Mouse (Mus musculus) lung, embryonic 14.5 days (tissue): ENCODE measurements around the gene A030014E15Rik. TPM values are rescaled to one million over a fixed set of nuclear protein-coding genes. Genes with fewer than 3 reads are reported as not detected.
"Not testable (repeated sequence)": the region's sequence is repeated elsewhere in the genome, so short reads cannot be mapped to it uniquely, and the experiment has no call there.

Experiments used
- ATAC-seq: fragments of 200-750 bp; cut with Nextera tagmentation; 2 replicates; pipeline ENCODE4 v1.8.0; 2017; ENCODE audit warnings: mild to moderate bottlenecking, moderate TSS enrichment, moderate library complexity; ENCODE audit not compliant: insufficient read depth
- DNase-seq: peaks from one replicate; pipeline ENCODE4 v3.0.0-alpha.2; 2015
- H3K27ac ChIP-seq: fragments of 300-500 bp; sonication (generic); 2 replicates; pipeline ENCODE4 v1.5.1; 2014; ENCODE audit warnings: low read depth, mild to moderate bottlenecking, moderate library complexity
- H3K27me3 ChIP-seq: fragments of 300-500 bp; sonication (generic); 2 replicates; pipeline ENCODE4 v1.6.1; 2014; ENCODE audit warnings: low read length, control low read depth; ENCODE audit not compliant: insufficient read depth
- H3K36me3 ChIP-seq: fragments of 300-500 bp; sonication (generic); 2 replicates; pipeline ENCODE4 v1.6.1; 2014; ENCODE audit warnings: control low read depth; ENCODE audit not compliant: insufficient read depth
- H3K4me1 ChIP-seq: fragments of 300-500 bp; sonication (generic); 2 replicates; pipeline ENCODE4 v1.6.1; 2014; ENCODE audit warnings: antibody characterized with exemption, control low read depth; ENCODE audit not compliant: insufficient read depth
- H3K4me2 ChIP-seq: fragments of 300-500 bp; sonication (generic); 2 replicates; pipeline ENCODE4 v1.6.1; 2014; ENCODE audit warnings: mild to moderate bottlenecking
- H3K4me3 ChIP-seq: fragments of 300-500 bp; sonication (generic); 2 replicates; pipeline ENCODE4 v1.5.1; 2014; ENCODE audit warnings: low read depth, low read length
- H3K9ac ChIP-seq: fragments of 300-500 bp; sonication (generic); 2 replicates; pipeline ENCODE4 v1.6.1; 2014
- H3K9me3 ChIP-seq: fragments of 300-500 bp; sonication (generic); 2 replicates; pipeline ENCODE4 v1.6.1; 2016; ENCODE audit warnings: low read depth, low read length, control low read depth
- CTCF ChIP-seq: IDR thresholded peaks from 2 replicates; pipeline ENCODE4 v1.5.1; 2016; ENCODE audit warnings: antibody characterized with exemption, low read depth
- WGBS: fragments of 180-500 bp; shearing (Covaris S2); extraction: QIAGEN DNeasy Blood & Tissue Kit; methylation state at CpG from one replicate; pipeline ENCODE4 v1.1.7; 2014; 5-methylcytosine and 5-hydroxymethylcytosine counted together
- polyA plus RNA-seq: library from polyadenylated mRNA; unstranded; fragments of >200 nt; fragmentation: Nextera tagmentation; extraction: Ambion mirVana; gene quantifications from 2 replicates; pipeline ENCODE4 v1.2.1, GENCODE M21; 2014

A030014E15Rik gene
- polyA plus RNA-seq, 1 experiment from 2014 or later = not detected

GRCm38 (mm10) chr1:82931326-82931725, 6.6 kb downstream of the A030014E15Rik start, which contains the start of gene Gm6217:
Gene Gm6217 (minus strand): TSS chr1:82931399.
- H3K9ac ChIP-seq, H3K4me2 ChIP-seq, ATAC-seq, DNase-seq, H3K4me1 ChIP-seq, H3K4me3 ChIP-seq, H3K27me3 ChIP-seq, H3K9me3 ChIP-seq, H3K36me3 ChIP-seq, H3K27ac ChIP-seq: not testable (repeated sequence)
- WGBS = no CpG with 5 or more reads among the region's 6 CpGs

DNA sequence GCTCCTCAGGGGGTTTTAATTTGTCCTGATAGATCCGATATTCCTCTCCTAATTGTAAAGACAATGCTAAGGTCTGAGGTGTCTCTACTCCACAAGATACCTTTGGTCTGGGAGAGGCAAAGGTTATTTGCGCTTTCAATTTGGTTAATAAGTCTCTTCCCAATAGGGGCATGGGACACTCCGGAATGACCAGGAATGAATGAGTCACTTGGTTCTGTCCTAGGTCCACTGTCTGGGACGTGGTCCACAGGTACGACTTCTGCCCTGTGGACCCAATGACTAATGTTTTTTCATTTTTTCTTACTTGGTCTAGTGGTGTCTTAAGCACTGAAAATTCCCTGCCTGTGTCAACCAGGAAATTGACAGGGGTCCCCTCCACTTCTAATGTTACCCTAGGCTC, 13.9 kb downstream of the A030014E15Rik start:
- WGBS = 92% methylated on average over 5 of the region's 5 CpGs
- Histone ChIP-seq H3K4me3 (no peak overlapping the region), H3K27me3 (no peaks in the 10 kb centered on the region), H3K27ac (no peak overlapping the region), H3K36me3 (no peaks in the 10 kb centered on the region), H3K4me1 (no peaks in the 10 kb centered on the region), H3K9ac (no peak overlapping the region), H3K4me2 (no peak overlapping the region), H3K9me3 (0 out of 2 replicates have a peak, but pooled peaks cover 3% of the 10 kb centered on the region)
- ATAC-seq = no peak
- no peak for TF ChIP-seq CTCF
- no peak for DNase-seq

DNA sequence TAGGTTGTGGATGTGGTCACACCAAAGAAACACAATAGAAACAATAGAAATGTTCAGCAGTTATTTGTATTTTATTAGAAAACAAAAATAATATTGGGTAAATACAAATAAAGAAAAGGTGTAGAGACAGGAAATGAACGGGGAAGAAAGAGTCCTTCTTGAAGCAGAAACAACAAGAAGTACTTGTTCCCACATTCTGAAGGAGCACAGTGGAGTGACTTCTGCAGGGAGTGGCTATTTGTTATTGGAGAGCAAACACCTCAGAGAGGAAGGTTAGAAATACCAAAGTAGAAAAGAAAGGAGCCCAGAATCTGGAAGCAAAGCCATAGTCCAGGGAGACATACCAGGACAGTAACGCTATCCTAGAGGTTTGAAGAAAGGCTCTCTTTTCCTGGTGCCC, 17.8 kb downstream of the A030014E15Rik start:
- not testable (repeated sequence) for H3K9ac ChIP-seq, ATAC-seq, H3K9me3 ChIP-seq, H3K4me2 ChIP-seq, DNase-seq, H3K4me1 ChIP-seq, H3K27ac ChIP-seq, H3K36me3 ChIP-seq, H3K27me3 ChIP-seq, H3K4me3 ChIP-seq
- whole genome bisulfite sequencing = 70% methylated on average over 2 of the region's 2 CpGs

DNA sequence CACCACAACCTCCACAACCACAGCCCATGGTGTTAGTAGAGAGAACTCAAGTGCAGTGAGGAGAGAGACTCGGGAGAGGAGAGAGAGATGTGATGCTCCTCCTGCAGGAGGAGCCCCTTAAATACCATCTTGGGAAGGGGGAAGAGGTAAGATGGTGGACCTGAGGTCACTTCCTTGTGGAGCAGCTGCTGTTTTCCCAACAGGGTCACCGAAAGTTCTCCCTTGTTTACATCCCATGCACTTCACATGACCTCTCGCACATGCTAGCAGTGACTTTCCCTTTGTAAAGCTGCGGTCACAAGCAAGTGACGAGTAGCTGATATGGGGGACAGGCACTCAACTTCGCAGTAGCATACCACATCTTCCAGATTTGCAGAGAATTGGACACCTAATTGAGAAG, 18.6 kb downstream of the A030014E15Rik start, which contains the start of gene A030003K21Rik:
TSS of gene A030003K21Rik (minus strand) at position 94 of the 400 bp plus-strand sequence.
- H3K9me3 ChIP-seq, H3K9ac ChIP-seq, H3K27me3 ChIP-seq, ATAC-seq, H3K4me1 ChIP-seq, H3K36me3 ChIP-seq, DNase-seq, H3K27ac ChIP-seq, H3K4me3 ChIP-seq, H3K4me2 ChIP-seq: not testable (repeated sequence)
- no CpG with 5 or more reads among the region's 6 CpGs for WGBS

DNA sequence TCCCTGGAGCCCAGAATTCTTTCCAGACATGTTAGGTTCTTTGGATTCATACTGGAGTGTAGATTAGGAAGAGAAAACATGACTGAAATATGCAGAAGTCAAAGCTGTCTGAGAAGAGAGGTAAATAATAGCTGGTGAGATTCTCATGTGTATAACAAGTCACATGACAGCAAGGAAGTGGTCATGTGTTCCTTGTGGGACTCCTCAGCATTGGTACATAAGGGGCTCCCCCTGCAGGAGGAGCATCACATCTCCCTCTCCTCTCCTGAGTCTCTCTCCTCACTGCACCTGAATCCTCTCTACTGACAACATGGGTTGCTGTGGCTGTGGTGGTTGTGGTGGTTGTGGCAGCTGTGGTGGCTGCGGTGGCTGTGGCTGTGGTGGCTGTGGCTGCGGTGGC, 21.3 kb downstream of the A030014E15Rik start:
- H3K27ac ChIP-seq, H3K9me3 ChIP-seq, ATAC-seq, H3K4me2 ChIP-seq, H3K27me3 ChIP-seq, H3K4me3 ChIP-seq, H3K4me1 ChIP-seq, H3K36me3 ChIP-seq, H3K9ac ChIP-seq, DNase-seq: not testable (repeated sequence)
- WGBS = 95% methylated on average over 2 of the region's 2 CpGs

- ATAC-seq = no peak
Measured at GRCm38 (mm10) chr1:82948601-82949000, 23.9 kb downstream of the A030014E15Rik start.

DNA sequence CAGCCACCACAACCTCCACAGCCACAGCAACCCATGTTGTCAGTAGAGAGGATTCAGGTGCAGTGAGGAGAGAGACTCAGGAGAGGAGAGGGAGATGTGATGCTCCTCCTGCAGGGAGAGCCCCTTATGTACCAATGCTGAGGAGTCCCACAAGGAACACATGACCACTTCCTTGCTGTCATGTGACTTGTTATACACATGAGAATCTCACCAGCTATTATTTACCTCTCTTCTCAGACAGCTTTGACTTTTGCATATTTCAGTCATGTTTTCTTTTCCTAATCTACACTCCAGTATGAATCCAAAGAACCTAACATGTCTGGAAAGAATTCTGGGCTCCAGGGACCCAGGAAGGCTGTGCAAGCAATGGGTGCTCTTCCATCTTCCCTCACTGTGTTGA, 31.2 kb downstream of the A030014E15Rik start, which contains the start of gene Gm7544:
TSS of gene Gm7544 (minus strand) at position 101 of the 400 bp plus-strand sequence.
- not testable (repeated sequence) for H3K9ac ChIP-seq, H3K4me1 ChIP-seq, H3K36me3 ChIP-seq, H3K27ac ChIP-seq, ATAC-seq, H3K27me3 ChIP-seq, H3K9me3 ChIP-seq, H3K4me2 ChIP-seq, H3K4me3 ChIP-seq, DNase-seq

More at GRCm38 (mm10) chr1:82948601-82949000, 23.9 kb downstream of the A030014E15Rik start:
- no peaks in the 10 kb centered on the region for H3K9me3 ChIP-seq
- WGBS = 86% methylated on average over 2 of the region's 2 CpGs
- no peak for DNase-seq
- no peak overlapping the region for H3K27ac ChIP-seq
- H3K9ac ChIP-seq = no peak overlapping the region
- no peak overlapping the region for H3K4me3 ChIP-seq
- no peaks in the 10 kb centered on the region for H3K4me1 ChIP-seq
- H3K4me2 ChIP-seq = no peak overlapping the region
- no peaks in the 10 kb centered on the region for H3K27me3 ChIP-seq
- H3K36me3 ChIP-seq = no peaks in the 10 kb centered on the region
- no peak for TF ChIP-seq CTCF

DNA sequence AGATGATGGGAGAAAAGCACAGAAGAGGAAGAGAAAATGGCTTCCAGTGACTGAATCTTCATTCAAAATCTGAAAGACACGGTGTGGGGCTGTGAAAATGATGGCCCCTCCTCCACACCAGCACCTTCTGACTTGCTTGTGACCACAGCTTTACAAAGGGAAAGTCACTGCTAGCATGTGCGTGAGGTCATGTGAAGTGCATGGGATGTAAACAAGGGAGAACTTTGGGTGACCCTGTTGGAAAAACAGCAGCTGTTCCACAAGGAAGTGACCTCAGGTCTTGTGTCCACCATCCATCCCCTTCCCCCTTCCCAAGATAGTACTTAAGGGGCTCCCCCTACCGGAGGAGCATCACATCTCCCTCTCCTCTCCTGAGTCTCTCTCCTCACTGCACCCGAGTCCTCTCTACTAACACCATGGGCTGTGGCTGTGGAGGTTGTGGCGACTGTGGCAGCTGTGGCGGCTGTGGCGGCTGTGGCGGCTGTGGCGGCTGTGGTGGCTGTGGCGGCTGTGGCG, 35.2 kb downstream of the A030014E15Rik start, which contains the start of gene Gm47955:
TSS of gene Gm47955 (plus strand) at position 417 of the 516 bp plus-strand sequence.
- DNase-seq (no peak), ATAC-seq (no peak)
- Histone ChIP-seq H3K4me1 (no peaks in the 10 kb centered on the region), H3K9ac (no peak within 1 kb of the TSS), H3K27me3 (no peaks in the 10 kb centered on the region), H3K9me3 (no peaks in the 10 kb centered on the region), H3K27ac (no peak within 1 kb of the TSS), H3K4me2 (no peak within 1 kb of the TSS), H3K4me3 (no peak within 1 kb of the TSS), H3K36me3 (no peaks in the 10 kb centered on the region)
- WGBS = 82% methylated on average over 11 of the region's 11 CpGs
- TF ChIP-seq CTCF = no peak
